Comparison of ENCODE assay signal across 15 mouse cellular contexts in the genomic region with DNA sequence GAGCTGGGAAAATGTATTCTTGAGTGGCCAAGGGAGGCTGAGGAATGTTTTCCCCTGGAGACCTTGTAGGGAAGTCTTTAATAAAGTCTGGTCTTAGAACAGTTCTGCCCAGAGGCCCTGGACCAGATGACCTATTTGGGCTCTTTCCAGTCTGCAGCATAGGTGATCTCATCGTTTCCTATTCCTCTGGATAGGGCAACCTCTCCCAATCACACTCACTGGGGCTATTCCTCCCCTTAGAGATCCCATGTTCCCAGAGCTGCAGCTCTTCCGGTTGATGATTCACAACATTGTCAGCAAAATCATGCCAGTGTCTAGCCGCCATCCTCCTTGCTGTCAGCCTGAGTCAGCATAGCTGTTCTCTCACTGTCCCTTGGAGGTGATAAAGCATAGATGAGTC.
DNase-seq lines count a peak whose midpoint lies in the region; ATAC-seq and TF ChIP-seq lines count a peak whose summit lies in the region.
"Had no signal": no experiment of that assay in that cellular context is flagged by ENCODE, and none has a peak within 500 bp of the region (broad histone marks: within the 10 kb centered on the region; RNA-seq: fewer than 3 reads in every experiment).

No protein-coding gene starts in this region.

- no peak overlapping the region for H3K9ac ChIP-seq in liver, postnatal 0 days (replicated peaks)
- H3K9ac ChIP-seq in liver, embryonic 12.5 days, result no peak overlapping the region
- H3K9ac ChIP-seq in heart, postnatal 0 days (replicated peaks; ENCODE audit: low read depth, low read length), result no peak overlapping the region
- no peak overlapping the region for H3K9ac ChIP-seq in forebrain, embryonic 13.5 days
- H3K9ac ChIP-seq: liver, embryonic 15.5 days; midbrain, embryonic 13.5 days had no signal

- TF ChIP-seq CTCF in liver, postnatal 0 days (IDR thresholded peaks at IDR 0.05; ENCODE audit: low read depth), result no peak
- TF ChIP-seq CTCF in heart, postnatal 0 days (IDR thresholded peaks at IDR 0.05; ENCODE audit: low read depth), result no peak

- ATAC-seq in liver, postnatal 0 days, result peak; percentile 77
- ATAC-seq in liver, embryonic 12.5 days, result no peak
- ATAC-seq in heart, postnatal 0 days (ENCODE audit: insufficient read depth, low read depth), result peak; percentile 71
- no peak for ATAC-seq in forebrain, embryonic 13.5 days
- ATAC-seq: forebrain, embryonic 16.5 days; hindbrain, postnatal 0 days; midbrain, embryonic 13.5 days had no signal

- no peaks in the 10 kb centered on the region for H3K36me3 ChIP-seq in liver, postnatal 0 days (replicated peaks; ENCODE audit: insufficient read depth, low read length)
- H3K36me3 ChIP-seq in liver, embryonic 12.5 days, result no peaks in the 10 kb centered on the region
- no peaks in the 10 kb centered on the region for H3K36me3 ChIP-seq in heart, postnatal 0 days (replicated peaks; ENCODE audit: control insufficient read depth, insufficient read depth, low read length)
- H3K36me3 ChIP-seq in forebrain, embryonic 13.5 days (ENCODE audit: poor library complexity, severe bottlenecking), result no peaks in the 10 kb centered on the region
- no peaks in the 10 kb centered on the region for H3K36me3 ChIP-seq in hindbrain, embryonic 10.5 days
- H3K36me3 ChIP-seq: liver, embryonic 15.5 days; midbrain, embryonic 13.5 days had no signal

- H3K9me3 ChIP-seq in liver, postnatal 0 days (ENCODE audit: low read length), result no peaks in the 10 kb centered on the region
- H3K9me3 ChIP-seq in liver, embryonic 12.5 days (replicated peaks), result no peaks in the 10 kb centered on the region
- H3K9me3 ChIP-seq in heart, postnatal 0 days (replicated peaks; ENCODE audit: control insufficient read depth, low read length), result no peaks in the 10 kb centered on the region
- H3K9me3 ChIP-seq in forebrain, embryonic 13.5 days (replicated peaks), result no peaks in the 10 kb centered on the region
- no peaks in the 10 kb centered on the region for H3K9me3 ChIP-seq in hindbrain, embryonic 10.5 days
- H3K9me3 ChIP-seq: liver, embryonic 15.5 days; midbrain, embryonic 13.5 days had no signal

- WGBS in liver, postnatal 0 days (ENCODE audit: insufficient replicate concordance), result 65% methylated on average over 3 of the region's 3 CpGs
- WGBS in liver, embryonic 12.5 days (ENCODE audit: insufficient replicate concordance), result 59% methylated on average over 3 of the region's 3 CpGs
- 44% methylated on average over 3 of the region's 3 CpGs for WGBS in heart, postnatal 0 days
- 88% methylated on average over 3 of the region's 3 CpGs for WGBS in forebrain, embryonic 13.5 days
- 86% methylated on average over 3 of the region's 3 CpGs for WGBS in hindbrain, embryonic 10.5 days

- DNase-seq in gastrocnemius, adult 18-20 months (ENCODE audit: low spot score), result peak; percentile 47
- no peak for DNase-seq in gastrocnemius, postnatal 10 days
- DNase-seq in liver, postnatal 0 days, result no peak
- DNase-seq in Muller cell, postnatal 12 days (ENCODE audit: inconsistent ontology term), result peak; percentile 81
- DNase-seq in heart, postnatal 0 days (ENCODE audit: low spot score), result peak; percentile 26
- DNase-seq in hindbrain, embryonic 10.5 days (ENCODE audit: low spot score), result no peak
- DNase-seq: cerebellum, adult 9-11 months; right cerebral cortex, postnatal 14 days; thymus, postnatal 36 days had no signal

- TF ChIP-seq EP300 in liver, postnatal 0 days (IDR thresholded peaks at IDR 0.05; ENCODE audit: low read depth), result no peak
- TF ChIP-seq EP300 in heart, postnatal 0 days (IDR thresholded peaks at IDR 0.05; ENCODE audit: low read depth), result no peak

- no peak overlapping the region for H3K4me3 ChIP-seq in liver, postnatal 0 days (ENCODE audit: low read depth, low read length)
- H3K4me3 ChIP-seq in liver, embryonic 12.5 days, result no peak overlapping the region
- no peak overlapping the region for H3K4me3 ChIP-seq in heart, postnatal 0 days (ENCODE audit: low read depth, low read length)
- no peak overlapping the region for H3K4me3 ChIP-seq in forebrain, embryonic 13.5 days
- H3K4me3 ChIP-seq in hindbrain, embryonic 10.5 days, result no peak overlapping the region
- H3K4me3 ChIP-seq: liver, embryonic 15.5 days; midbrain, embryonic 13.5 days had no signal

- no peak overlapping the region for H3K27ac ChIP-seq in liver, postnatal 0 days (ENCODE audit: low read depth)
- H3K27ac ChIP-seq in liver, embryonic 12.5 days, result no peak overlapping the region
- H3K27ac ChIP-seq in heart, postnatal 0 days (ENCODE audit: low read depth), result no peak overlapping the region
- no peak overlapping the region for H3K27ac ChIP-seq in forebrain, embryonic 13.5 days
- H3K27ac ChIP-seq in hindbrain, embryonic 10.5 days, result no peak overlapping the region
- H3K27ac ChIP-seq: hindbrain, postnatal 0 days; liver, embryonic 15.5 days; midbrain, embryonic 13.5 days had no signal

- H3K27me3 ChIP-seq in liver, postnatal 0 days (ENCODE audit: insufficient read depth, low read length), result no peaks in the 10 kb centered on the region
- peaks cover 50% of the 10 kb centered on the region for H3K27me3 ChIP-seq in liver, embryonic 12.5 days (replicated peaks)
- H3K27me3 ChIP-seq in heart, postnatal 0 days (ENCODE audit: control insufficient read depth, insufficient read depth, low read length), result 0 out of 2 replicates have a peak, but pooled peaks cover 4% of the 10 kb centered on the region
- H3K27me3 ChIP-seq in forebrain, embryonic 13.5 days, result peaks cover 22% of the 10 kb centered on the region; the same call in 1 of the 2 replicates
- peaks cover 94% of the 10 kb centered on the region for H3K27me3 ChIP-seq in hindbrain, embryonic 10.5 days (ENCODE audit: insufficient read depth, poor library complexity, severe bottlenecking)

- no peak overlapping the region for H3K4me2 ChIP-seq in liver, postnatal 0 days (ENCODE audit: low read depth, low read length)
- no peak overlapping the region for H3K4me2 ChIP-seq in liver, embryonic 12.5 days
- H3K4me2 ChIP-seq in heart, postnatal 0 days (ENCODE audit: low read depth, low read length), result no peak overlapping the region
- H3K4me2 ChIP-seq in forebrain, embryonic 13.5 days, result no peak overlapping the region
- H3K4me2 ChIP-seq: liver, embryonic 15.5 days; midbrain, embryonic 13.5 days had no signal

- H3K4me1 ChIP-seq in liver, postnatal 0 days (ENCODE audit: insufficient read depth), result no peaks in the 10 kb centered on the region
- no peaks in the 10 kb centered on the region for H3K4me1 ChIP-seq in liver, embryonic 12.5 days
- no peaks in the 10 kb centered on the region for H3K4me1 ChIP-seq in heart, postnatal 0 days (ENCODE audit: control insufficient read depth, insufficient read depth)
- 0 out of 2 replicates have a peak, but pooled peaks cover 12% of the 10 kb centered on the region for H3K4me1 ChIP-seq in forebrain, embryonic 13.5 days
- H3K4me1 ChIP-seq in hindbrain, embryonic 10.5 days (replicated peaks), result no peaks in the 10 kb centered on the region
- H3K4me1 ChIP-seq: liver, embryonic 15.5 days; midbrain, embryonic 13.5 days had no signal

Comparison
In these comparisons a context has a peak if more than half of its experiments do, and no peak if none do; other contexts are left out.
1. DNase-seq: peak in gastrocnemius, adult 18-20 months (single experiment), Muller cell, postnatal 12 days (single experiment) and heart, postnatal 0 days (single experiment); none in gastrocnemius, postnatal 10 days (single experiment), liver, postnatal 0 days (single experiment) and hindbrain, embryonic 10.5 days (single experiment).
2. ATAC-seq: peak in liver, postnatal 0 days (single experiment) and heart, postnatal 0 days (single experiment); none in liver, embryonic 12.5 days (single experiment) and forebrain, embryonic 13.5 days (single experiment).